Mouse (Mus musculus): ENCODE measurements at regions not wholly inside any gene's neighbourhood (a gene's known extent, or its start where the extent isn't known, plus 50 kb on each side); places are given as distances from the start of the nearest gene placed in this dataset.

GRCm38 (mm10) chr15:88472351-88473100 lies 127.6 kb upstream of the Zdhhc25 start:
- DNase-seq (ENCODE audit: low spot score): no peak

- DNase-seq (ENCODE audit: low spot score): no peak
Observed at GRCm38 (mm10) chr15:88473221-88473620, 126.9 kb upstream of the Zdhhc25 start.

GRCm38 (mm10) chr15:88483471-88483870 lies 116.6 kb upstream of the Zdhhc25 start:
- no peak for DNase-seq (ENCODE audit: low spot score)

- DNase-seq (ENCODE audit: low spot score): no peak
Observed at GRCm38 (mm10) chr15:88489715-88490114, 110.4 kb upstream of the Zdhhc25 start.

- no peak for DNase-seq (ENCODE audit: low spot score)
Observed at GRCm38 (mm10) chr15:88490316-88491090, 109.6 kb upstream of the Zdhhc25 start.

- no peak for DNase-seq (ENCODE audit: low spot score)
Observed at GRCm38 (mm10) chr15:88491091-88491366, 109.1 kb upstream of the Zdhhc25 start.

- no peak for DNase-seq (ENCODE audit: low spot score)
Observed at GRCm38 (mm10) chr15:88497957-88498356, 102.1 kb upstream of the Zdhhc25 start.

GRCm38 (mm10) chr15:88502311-88502710 lies 97.8 kb upstream of the Zdhhc25 start:
- no peak for DNase-seq (ENCODE audit: low spot score)

GRCm38 (mm10) chr15:88503896-88504295 lies 96.2 kb upstream of the Zdhhc25 start:
- no peak for DNase-seq (ENCODE audit: low spot score)

GRCm38 (mm10) chr15:88505491-88506119 lies 94.5 kb upstream of the Zdhhc25 start:
- DNase-seq (ENCODE audit: low spot score): no peak

GRCm38 (mm10) chr15:88507886-88508285 lies 92.2 kb upstream of the Zdhhc25 start:
- no peak for DNase-seq (ENCODE audit: low spot score)

GRCm38 (mm10) chr15:88508971-88509370 lies 91.1 kb upstream of the Zdhhc25 start:
- DNase-seq (ENCODE audit: low spot score): no peak

GRCm38 (mm10) chr15:88509626-88510025 lies 90.5 kb upstream of the Zdhhc25 start:
- DNase-seq (ENCODE audit: low spot score): no peak

GRCm38 (mm10) chr15:88514091-88514490 lies 86.0 kb upstream of the Zdhhc25 start:
- DNase-seq (ENCODE audit: low spot score): no peak

- no peak for DNase-seq (ENCODE audit: low spot score)
Observed at GRCm38 (mm10) chr15:88531218-88531617, 68.9 kb upstream of the Zdhhc25 start.

GRCm38 (mm10) chr15:88532008-88532407 lies 68.1 kb upstream of the Zdhhc25 start:
- DNase-seq (ENCODE audit: low spot score): no peak

- DNase-seq (ENCODE audit: low spot score): no peak
Observed at GRCm38 (mm10) chr15:88533354-88533753, 66.7 kb upstream of the Zdhhc25 start.

- DNase-seq (ENCODE audit: low spot score): peak; percentile 69
Observed at GRCm38 (mm10) chr15:88535516-88535915, 64.6 kb upstream of the Zdhhc25 start.

- peak; percentile 77 for DNase-seq (ENCODE audit: low spot score)
Observed at GRCm38 (mm10) chr15:88537190-88537589, 62.9 kb upstream of the Zdhhc25 start.

- no peak for DNase-seq (ENCODE audit: low spot score)
Observed at GRCm38 (mm10) chr15:88542567-88542966, 57.5 kb upstream of the Zdhhc25 start.

GRCm38 (mm10) chr15:88544216-88544615 lies 55.9 kb upstream of the Zdhhc25 start:
- DNase-seq (ENCODE audit: low spot score): no peak

GRCm38 (mm10) chr15:88548261-88548660 lies 51.8 kb upstream of the Zdhhc25 start:
- DNase-seq (ENCODE audit: low spot score): no peak

Measured in testis, postnatal 10 days (tissue).